Mouse (Mus musculus): ENCODE results near the gene Auts2.

The Auts2 gene

DNA sequence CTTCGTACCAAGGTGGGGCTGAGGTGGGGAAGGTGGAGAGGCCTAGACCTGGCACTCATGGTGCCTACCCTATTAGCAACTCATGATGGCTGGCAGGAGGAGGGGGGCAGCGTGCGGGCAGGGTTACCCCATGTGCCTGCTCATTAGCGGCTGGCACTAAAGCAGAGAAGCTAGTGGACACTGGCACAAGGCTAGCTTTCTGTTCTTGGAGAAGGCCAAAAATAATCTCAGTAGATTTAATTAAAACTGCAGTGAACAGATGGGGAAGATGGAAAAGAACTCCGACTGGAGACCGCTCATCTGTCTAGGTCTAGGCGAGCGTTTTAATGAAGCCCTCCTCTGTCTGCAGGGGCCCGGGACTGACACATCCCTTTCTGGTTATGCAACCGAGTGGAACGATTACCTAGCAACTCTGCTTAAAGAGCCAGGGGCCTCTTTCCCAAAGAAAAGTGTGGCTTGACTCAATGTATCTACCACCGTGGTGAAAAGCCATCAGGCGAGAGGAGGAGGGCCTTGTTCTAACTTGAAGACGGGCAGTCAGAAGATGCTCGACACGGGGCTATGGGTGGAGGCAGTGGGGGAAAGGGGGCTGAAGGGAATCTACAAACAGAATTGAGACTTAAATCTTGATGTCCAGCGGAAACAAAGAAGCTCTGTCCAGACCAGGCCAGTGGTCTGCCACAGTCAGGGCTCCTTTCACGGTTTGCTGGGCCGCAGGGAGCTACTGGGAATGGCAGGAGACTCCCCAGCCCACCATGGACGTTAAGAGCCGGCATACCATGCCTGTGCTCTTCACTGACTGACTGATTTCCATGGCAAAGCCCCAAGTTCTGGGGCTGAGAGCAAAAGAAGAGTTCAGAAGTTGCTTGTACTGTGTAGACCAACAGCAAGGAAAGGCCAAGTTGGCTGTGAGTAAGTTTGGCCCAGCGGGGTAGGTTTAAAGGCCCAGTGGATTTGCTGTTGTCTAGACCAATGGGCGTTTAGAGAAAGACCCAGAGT is 899.7 kb downstream of the Auts2 start:
- peak; percentile 75 for DNase-seq

DNA sequence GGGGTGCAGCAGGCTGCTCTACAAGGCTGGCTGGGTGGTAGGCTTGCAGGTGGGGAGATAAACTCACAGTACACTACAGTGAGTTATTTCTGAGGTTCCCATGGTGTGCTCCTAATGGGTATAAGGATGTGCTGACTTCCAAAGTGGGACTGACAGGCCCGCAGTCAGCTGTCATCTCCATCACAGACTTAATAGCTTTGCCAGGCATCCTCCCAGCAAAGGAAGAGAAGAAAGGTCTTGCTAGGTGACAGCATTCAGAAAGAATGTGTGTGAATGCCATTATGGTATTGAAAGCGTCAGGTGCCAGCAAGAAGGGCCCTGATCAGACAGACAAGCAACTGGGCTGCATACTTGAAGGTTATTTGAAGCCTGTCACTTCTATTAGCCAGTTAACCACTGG is 900.4 kb downstream of the Auts2 start:
- no peak for DNase-seq

DNA sequence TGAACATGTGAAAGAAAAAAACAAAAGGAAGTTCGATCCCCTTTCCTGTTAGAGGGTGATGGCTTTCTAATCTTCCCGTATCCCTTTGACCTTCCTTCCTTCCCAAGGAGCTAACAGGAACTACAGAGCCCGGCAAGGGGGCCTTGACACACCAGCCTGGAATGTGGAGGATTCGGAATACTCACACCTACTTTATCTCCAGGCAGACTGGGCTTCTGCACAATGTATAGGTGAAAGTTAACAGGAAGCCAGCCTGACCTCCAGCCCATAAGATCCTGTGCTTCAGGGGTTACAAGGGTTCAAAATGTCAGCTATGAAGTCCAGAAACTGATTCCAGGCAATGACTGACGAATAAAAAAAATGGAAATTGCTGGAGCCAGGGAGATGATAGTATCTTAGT is 906.7 kb downstream of the Auts2 start:
- DNase-seq, result no peak

DNA sequence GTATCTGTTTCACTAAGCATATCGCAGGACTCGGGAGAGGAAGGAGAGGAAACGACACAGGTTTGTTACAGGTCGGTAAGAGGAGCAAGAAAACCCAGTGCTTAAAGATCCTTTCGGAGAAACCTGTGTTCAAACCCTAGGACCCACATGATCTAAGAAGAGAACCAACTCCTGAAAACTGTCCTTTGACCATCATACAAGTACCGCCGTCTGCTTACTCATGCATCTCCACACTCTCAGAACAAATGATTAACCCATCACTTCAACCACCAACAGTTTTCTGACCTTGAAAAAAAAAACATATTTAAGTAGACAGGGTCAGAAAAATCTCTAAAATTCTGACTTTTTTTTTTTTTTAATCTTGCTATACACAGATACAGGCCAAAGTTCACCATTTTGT is 908.4 kb downstream of the Auts2 start:
- DNase-seq, result no peak

DNA sequence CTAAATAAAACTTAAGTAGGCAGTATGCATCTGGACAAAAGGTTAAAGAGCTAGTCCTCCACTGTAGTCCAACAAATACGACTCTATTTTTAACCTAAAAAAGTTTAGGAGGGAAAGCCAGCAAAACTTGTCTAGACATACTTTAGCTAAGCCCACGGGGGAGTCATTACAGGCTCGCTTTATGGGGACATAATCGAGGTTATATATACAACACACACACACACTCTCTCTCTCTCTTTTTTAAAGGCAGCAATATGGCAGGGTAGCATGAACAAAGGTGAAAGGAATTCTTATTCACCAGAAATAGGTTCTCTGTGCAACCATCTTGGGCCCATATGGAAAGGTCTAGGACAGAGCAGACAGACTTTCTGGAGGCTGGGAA is 911.2 kb downstream of the Auts2 start:
- no peak for DNase-seq

DNA sequence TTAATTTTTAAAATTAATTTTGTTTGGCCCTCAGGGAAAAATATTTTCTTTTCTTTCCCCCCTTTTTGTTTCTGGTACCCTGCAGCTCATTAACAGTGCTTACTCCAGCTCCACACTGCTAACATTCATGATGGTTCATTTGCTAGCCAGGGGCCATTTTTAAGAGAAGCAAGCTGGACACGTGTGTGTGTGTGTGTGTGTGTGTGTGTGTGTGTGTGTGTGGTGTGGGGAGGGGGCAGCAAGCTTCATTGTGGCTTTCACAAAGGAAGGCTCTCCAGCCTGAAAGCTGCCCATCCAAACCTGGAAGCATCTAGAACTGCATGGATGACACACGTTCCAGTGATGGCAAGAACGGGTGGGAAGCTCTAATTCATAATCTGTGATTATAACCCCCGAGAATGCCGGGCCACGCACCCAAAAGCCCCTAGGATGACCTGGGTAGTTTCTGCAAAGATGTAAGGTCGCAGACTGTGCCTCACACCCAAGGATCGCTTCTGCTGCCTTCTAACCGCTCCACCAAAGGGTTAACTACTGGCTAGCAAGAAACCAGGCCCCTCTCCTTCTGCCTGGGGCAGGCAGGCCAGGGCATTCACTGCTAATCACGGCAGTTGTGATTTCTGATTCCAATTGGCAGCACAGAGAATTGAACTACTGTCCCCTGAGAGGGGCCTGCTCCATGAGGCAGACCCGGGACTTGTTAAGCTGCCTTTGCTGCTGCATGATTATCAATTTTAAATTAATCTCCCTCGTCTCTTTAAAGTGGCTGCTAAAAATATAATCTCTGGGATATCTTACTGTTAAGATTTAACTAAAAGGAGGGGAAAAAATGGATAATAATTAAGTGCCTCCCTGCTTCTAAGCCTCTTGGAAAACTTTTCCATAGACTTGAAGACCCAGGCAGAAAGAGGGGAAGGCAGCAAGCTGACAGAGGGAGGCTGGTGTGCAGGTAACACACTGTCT is 911.8 kb downstream of the Auts2 start:
- DNase-seq, result no peak

DNA sequence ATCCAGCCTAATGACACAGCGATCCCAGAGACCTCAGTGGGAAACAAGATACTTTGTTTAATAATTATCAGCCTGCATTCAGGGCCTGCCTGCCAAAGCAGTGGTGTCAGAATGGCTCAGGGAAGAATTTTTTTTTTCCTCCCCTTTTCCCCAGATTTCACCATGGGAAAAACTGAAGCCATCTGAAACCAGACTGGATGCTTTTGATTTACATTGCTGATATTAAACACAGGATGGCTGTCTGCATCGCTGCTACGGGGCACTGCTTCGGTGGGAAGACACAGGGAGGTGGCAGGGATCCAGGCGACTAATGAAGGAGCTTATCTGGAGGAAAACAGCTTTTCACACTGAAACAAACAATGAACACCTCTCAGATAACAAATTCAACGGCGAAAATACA is 912.6 kb downstream of the Auts2 start:
- no peak for DNase-seq

DNA sequence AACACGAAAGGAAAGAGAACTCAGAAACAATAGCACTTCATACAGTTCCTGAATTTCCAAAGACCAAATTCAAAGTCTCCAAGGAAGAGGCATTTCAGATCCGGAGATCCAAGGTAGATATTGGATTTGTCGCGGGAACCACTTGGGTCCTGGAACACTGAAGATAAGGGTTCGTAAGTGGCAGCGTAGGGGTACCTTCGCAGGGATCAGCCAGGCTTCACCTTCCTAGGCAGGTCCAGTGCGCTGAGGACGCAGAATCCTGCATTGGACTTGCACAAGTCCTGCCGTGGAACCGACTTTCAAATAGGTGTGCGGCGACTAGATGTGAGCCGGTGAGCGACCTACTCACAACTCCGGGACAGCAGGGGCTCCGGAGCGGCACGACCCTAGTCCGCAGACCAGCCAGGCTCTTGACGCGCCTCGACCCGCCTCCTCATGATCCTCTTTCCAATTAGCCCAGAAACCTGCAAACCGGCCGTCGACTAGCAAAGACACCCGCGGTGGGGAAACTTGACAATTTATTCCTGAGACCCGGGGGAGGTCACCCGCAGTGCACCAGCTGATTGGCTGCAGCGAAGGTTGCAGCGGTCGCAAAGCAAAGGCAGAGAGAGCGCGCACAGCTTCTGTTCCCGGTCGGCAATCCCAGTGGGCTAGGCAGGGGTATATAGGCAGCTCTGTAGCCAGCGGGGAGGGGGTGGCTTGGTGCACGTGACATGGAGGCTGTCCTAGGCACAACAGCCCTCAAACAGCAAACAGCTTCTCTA is 926.8 kb downstream of the Auts2 start:
- peak; percentile 73 for DNase-seq

DNA sequence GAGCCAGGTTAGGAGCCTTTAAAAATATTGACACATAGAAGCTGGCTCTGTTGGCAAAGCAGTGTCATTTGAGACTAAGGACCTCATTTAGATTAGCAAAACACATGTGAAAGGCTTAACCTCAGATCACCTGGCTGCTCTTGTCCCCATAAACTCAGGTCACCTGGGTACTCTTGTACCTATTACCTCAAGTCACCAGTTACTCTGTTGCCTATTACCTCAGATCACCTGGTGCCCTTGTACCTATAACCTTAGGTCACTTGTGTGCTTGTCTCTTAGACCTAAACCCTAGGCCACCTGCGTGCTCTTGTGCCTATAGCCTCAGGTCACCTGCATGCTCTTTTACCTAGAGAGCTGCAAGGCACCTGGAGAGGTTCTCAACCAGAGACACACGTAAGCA is 928.9 kb downstream of the Auts2 start:
- DNase-seq, result no peak

DNA sequence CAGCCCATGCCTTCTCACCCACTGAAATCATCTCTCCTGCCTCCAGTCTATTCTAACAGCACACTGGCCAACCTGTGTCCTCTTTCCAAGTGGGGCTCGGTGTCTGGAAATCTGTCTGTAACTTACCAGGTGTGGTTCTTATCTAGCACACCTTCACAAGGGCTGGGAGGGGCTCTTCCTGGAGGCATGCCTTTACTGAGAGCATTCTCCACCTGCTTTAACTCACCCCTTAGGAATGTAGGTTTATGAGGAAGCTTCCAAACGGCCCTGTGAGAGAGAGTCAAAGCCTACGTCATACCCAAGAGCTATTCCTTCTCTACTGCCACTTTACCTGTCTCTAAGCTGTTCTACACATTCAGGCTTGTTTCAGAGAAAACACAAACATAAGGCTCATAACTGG is 929.8 kb downstream of the Auts2 start:
- DNase-seq, result no peak

DNA sequence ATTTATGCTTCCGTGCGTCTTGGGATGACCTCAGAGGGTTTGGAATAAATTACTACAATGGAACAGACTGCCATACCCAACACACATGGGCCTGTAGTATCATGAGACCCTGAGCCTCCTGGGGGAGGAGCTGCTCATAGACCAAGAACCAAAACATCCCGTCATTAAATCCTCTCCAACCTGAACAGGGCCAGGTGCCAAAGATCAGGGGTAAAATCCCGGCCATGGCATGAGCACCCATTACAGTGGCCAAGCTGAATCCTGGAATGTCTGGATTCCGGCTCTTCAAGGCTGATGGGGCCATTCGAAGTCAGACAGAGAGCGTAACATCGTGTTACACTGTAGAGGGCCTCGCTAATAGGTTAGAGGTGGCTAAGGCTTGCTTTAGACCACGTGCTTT is 932.4 kb downstream of the Auts2 start:
- DNase-seq, result no peak

DNA sequence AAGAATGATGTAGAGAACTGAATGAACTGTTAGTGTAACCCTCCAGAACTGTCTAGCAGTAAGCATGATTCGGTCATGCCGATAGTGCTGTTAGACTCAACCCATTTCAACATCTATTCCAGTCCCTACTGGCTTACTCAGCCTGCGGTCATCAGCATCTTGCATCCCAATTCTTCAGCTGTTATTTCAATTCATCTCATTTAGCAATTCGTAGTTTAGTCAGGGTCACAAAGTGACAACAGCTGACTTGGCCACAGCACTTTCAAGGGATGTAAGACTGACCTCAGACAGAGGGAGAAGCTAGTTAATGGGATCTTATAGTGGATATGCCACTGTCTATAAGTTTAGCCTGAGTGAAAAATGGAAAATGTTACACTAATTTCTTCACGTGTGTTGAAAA is 936.4 kb downstream of the Auts2 start:
- DNase-seq, result no peak

DNA sequence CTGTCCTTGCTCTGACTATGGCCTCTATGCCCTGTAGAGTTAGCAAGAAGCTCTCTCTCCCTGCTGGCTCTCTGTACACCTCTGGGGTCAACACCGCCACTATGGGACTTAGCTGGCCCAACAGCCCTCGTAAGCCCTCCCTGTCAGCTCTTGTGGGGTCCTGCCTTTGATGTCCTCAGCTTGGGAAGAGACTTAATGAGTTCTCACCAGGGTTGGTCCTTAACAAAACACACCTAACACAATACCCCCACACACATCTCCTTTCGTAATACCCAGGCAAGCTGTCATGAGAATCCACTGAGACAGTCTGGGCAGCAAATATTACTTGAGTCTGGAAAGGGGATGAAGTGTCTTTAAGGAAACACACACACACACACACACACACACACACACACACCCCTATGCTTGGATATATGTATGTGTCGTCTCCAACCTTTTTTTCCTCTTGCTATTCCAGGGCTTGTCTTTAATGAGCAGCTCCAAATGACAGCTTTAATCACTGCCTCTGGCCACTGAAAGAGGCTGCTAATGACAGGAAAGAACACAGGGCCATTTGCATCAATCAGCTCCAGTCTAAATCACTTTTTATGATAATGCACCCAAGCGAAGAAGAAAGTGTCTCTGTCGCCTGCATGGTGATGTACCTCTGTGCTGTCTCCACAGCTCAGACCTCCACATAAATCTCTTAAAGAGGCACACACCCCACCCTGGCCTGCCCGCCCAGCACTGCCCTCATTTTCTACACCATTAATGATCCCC is 941.0 kb downstream of the Auts2 start:
- no peak for DNase-seq

DNA sequence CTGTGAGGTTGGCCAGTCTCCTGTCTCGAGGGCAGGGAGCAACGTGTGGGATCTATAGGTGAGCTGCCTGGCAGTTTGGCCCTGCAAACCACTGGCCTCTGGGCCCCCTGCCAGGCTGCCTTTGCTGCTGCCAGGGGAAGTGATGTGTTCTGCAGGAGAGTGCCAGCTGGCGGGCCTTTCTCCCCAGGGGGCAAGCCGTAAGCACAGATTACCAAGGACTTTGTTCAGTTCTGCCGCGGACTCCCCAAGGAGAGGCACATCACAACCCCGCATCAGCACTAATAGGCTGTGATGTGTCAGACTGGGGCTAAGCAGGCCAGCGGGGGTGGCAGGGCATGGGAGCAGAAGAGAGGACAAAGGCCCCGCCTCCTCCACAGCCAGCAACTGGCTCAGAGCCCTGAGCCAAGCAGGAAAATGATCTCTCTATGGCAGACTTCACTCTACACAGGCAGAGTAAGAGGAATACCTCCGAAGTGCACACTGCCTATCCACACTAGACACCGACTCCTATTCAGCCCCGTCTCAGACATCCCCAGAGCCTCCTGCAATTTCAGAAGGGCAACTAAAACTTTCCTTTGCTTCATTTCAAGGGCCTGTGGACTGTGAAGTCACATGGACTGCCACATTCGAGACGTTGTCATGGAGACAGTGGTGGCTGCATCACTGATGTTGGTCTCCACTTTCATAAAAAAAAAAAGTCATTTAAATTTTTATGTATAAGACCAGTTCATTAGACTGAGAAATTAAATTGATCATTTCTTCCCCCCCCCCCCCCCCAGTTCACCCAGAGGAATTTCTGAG is 942.6 kb downstream of the Auts2 start:
- peak; percentile 59 for DNase-seq

DNA sequence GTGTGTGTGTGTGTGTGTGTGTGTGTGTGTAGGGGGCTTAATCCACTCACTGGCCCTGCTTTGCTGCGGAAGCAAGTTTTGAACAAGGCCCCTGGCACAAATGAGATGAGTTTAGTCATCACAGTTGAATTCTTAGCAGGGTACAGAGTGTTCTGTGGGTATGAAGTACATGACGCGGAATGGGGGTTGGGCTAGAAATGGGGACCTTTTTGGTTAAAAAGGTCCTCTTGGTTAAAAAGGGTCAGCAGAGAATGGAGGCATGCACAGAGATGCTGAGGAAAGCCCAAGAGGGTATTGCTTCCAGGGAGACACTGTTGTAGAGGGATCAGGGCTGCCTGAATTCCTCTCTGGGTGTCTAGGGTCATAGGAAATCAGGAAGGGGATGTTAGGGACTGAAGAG is 945.6 kb downstream of the Auts2 start:
- DNase-seq, result no peak

DNA sequence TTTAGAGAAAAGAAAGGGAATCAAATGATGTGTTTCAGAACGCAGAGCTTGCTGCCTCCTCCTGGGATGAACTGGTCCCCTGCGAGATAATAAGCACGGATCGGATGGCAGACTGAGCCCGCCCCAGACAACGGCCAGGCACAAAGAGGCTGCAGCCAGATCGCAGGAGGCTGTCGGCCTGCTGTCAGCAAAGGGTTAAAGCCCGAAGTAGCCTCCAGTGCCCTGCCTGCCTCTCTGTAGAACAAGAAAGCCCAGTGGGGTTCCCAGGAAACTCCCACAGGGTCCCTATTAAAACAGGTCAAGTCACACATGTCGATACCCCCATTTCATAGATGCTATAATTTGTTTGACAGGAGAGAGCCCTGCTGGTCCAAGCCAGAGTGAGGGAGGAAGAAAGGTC is 946.6 kb downstream of the Auts2 start:
- no peak for DNase-seq

DNA sequence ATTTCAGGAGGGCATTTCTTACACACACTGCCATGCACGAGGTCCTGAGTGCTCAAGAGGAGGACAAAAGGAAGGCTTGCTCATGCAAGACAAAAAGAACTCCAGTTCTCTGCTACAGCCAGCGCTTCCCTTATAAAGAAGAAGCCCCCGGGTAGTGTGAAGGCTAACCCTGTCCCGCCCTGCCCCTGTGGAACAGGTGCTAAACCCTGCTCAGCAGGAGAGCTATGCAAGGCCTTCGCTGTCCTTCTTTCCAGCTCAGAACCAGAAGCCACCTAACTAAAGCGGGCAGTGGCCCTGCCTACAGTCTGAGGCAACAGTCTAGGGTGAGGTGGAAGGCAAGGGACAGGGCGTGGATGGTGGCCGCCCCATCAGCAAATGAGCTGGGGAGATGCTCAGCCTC is 947.4 kb downstream of the Auts2 start:
- no peak for DNase-seq

DNA sequence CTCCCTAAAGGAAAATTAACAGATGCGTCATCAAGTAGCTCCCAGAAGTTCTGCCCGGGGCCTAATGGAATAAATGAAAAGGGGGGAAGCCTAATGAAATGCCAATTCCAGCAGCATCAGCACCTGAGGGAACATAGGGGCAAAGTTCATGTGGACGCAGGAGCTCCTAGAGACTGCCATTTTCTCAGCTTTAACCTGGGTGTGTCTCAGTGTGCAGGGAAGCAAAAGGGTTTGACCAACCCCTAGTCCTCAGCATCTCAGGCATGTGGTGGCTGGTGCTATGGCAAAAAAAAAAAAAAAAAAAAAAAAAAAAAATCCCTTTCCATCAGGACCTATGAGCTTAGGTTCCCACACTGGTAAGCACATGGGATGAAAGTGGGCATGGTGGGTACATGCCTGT is 948.5 kb downstream of the Auts2 start:
- DNase-seq, result no peak

DNA sequence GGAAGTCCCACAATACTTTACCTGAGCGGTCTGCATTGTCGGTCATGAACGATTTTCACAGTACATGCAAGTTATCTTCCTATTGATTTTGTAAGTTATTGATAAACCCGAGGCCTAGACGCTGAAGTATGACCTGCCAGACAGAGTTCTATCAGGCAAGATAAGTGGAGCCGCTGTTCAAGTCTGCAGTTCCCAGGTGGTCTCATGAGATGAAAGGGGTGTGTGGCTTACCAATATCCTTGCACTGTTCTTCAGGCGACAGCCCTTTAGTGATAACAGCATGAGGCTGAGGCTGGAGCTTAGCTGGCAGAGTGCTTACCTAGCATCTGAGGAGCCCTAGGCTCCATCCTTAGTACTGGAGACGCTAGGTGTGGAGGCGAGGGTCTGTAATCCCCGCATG is 949.9 kb downstream of the Auts2 start:
- no peak for DNase-seq

DNA sequence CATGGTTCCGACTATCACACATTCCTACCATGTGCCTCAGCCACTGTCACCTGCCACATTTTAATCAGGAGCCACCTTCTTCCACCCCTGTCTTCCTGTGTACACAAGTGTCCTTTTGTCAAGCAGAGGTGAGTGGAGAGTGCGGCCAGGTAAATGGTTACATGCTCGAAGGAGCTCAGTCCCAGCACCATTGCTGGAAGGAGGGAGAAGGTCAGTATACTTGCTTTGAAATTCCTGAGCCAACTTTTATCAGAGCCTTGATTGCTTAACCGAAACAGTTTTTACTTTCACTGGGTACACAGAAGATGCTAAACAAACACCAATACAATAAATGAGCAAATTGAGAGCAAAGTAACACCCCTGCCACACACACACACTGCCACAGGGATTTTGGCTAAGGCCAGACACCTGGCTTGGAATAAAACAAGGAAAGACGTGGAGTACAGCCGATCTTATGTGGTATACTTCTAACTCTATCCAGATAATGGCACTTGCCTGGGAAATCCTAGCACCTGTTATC is 953.1 kb downstream of the Auts2 start:
- no peak for DNase-seq

DNA sequence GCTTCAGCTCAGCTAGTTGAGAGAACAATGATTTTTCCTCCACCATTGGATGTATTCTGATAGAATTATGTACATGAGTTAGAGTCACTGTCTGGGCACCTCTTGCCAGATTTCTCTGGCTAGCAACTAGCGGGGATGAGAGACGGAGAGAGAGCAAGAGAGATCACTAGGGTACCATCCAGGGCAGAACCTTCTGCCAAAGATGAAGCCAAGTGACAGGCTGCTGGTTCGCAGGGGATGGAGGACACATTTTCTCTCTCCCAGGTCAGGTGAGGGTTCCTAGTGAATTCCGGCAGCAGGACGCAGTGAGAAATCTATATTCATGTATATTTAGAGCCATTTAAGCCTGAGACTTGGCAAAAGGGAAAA is 956.8 kb downstream of the Auts2 start:
- DNase-seq, result no peak
